Mouse (Mus musculus) liver, postnatal 0 days (tissue): Measurements from ENCODE around the gene Dmtf1.

Experiments
- CTCF ChIP-seq: sonication (generic); IDR thresholded peaks from 2 replicates; pipeline ENCODE4 v1.5.1; 2016; ENCODE audit warnings: antibody characterized with exemption, low read depth
- EP300 ChIP-seq: IDR thresholded peaks from 2 replicates; pipeline ENCODE4 v1.6.1; 2016; ENCODE audit warnings: antibody characterized with exemption, low read depth, mild to moderate bottlenecking

GRCm38 (mm10) chr5:9100849-9101801 lies 60.5 kb downstream of the Dmtf1 start:
- no peak for TF ChIP-seq CTCF
- no peak for TF ChIP-seq EP300
